Mouse (Mus musculus): ENCODE data around the gene Pim3. TPM values are rescaled to one million over a fixed set of nuclear protein-coding genes. Genes with fewer than 3 reads are reported as not detected.

The Pim3 gene
- total and polyA plus RNA-seq, 2 experiments from 2014 or later: 72.5 to 95.4 TPM

DNA sequence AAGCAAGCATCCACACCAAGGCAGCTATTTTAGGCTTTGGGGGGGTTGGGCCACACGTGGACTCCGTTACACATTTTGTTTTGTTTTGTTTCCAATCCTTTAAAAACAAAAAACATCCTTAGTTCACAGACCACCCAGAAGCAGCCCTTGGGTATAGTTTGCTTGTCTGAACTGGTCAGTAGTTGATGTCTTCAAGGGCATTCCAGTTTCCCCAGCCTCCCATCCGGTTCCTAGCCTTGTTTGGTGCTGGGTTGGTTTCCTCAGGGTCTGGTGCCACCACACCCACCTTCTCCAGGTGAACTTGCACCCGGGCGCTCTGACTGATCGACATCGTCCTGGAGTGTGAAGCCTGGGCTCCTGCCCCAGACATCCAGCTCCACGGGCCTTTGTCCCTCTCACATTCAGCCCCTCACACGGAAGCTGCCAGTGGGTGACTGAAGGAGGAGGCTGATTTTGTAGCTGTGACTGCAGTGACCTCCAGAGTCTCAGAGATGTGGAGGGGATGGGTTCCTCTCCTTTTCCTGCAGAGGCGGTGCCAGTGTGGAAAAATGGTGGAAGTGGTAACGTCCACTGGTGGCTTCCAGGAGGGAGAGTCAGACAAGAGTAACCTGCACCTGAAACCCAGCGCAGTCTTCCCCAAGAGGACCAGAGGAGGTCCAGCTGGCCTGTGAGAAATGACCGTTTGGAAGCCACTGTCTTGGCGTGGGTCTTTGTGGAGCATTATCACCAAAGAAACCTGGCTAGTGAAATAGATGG is 42.2 kb downstream of the Pim3 start:
- Histone ChIP-seq H3K4me2 (ENCODE audit: low read depth, low read length, poor library complexity, severe bottlenecking) (no peak overlapping the region), H3K36me3 (ENCODE audit: insufficient read depth, low read length) (no peaks in the 10 kb centered on the region), H3K9ac (replicated peaks; ENCODE audit: low read length, poor library complexity, severe bottlenecking) (no peak overlapping the region), H3K27ac (ENCODE audit: low read depth, low read length) (no peak overlapping the region), H3K4me1 (ENCODE audit: insufficient read depth, low read length) (no peaks in the 10 kb centered on the region), H3K27me3 (ENCODE audit: insufficient read depth, low read length) (no peaks in the 10 kb centered on the region), H3K9me3 (ENCODE audit: low read length) (no peaks in the 10 kb centered on the region), H3K4me3 (ENCODE audit: low read depth, low read length) (no peak overlapping the region)
- no peak for TF ChIP-seq CTCF (IDR thresholded peaks at IDR 0.05)
- ATAC-seq (ENCODE audit: low FRiP score): no peak
- 80% methylated on average over 14 of the region's 14 CpGs for WGBS
- no peak for DNase-seq (ENCODE audit: low spot score)

DNA sequence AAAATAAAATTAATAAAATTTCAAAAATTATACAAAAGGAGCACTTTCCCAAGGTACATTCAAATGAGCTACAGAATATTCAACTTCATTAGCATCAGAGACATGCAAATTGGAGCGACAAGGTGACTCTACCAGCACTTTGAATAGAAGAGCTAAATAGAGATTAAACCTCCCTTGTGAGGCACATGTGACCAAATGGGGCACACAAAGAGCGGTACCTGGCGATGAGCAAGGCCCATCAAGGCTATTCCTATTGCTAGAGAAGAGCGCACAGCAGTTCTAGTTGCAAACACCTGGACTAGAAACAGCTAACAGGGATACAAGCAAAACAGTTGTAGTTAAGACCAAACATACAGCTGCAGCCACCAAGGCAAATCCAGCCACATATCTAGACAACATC is 44.4 kb downstream of the Pim3 start:
- Histone ChIP-seq H3K9me3 (ENCODE audit: low read length) (no peaks in the 10 kb centered on the region), H3K9ac (replicated peaks; ENCODE audit: low read length, poor library complexity, severe bottlenecking) (no peak overlapping the region)
- 68% methylated on average over 4 of the region's 4 CpGs for WGBS

DNA sequence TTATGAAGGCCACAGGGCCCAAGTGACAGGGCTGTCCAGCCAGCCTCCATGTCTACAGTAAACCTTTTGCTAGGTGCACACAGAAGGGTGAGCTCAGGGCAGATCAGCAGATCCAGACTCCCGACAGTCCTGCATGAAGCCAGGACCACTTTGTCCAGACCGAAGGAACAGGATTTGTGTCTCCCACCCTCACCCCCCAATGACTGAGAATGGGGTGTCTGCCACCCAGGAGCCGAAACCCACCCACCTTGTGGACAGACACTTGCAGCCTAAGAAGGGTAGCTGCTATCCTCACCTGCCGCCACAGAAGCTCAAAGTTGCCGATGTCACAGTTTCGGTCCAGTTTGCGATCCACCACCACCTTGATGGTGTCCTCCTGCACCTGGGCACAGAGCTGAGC is 53.1 kb downstream of the Pim3 start:
- H3K4me2 ChIP-seq (ENCODE audit: low read depth, low read length, poor library complexity, severe bottlenecking): no peak overlapping the region
- H3K36me3 ChIP-seq (ENCODE audit: insufficient read depth, low read length): no peaks in the 10 kb centered on the region
- no peaks in the 10 kb centered on the region for H3K4me1 ChIP-seq (ENCODE audit: insufficient read depth, low read length)
- WGBS: 95% methylated on average over 7 of the region's 7 CpGs
- no peak overlapping the region for H3K9ac ChIP-seq (replicated peaks; ENCODE audit: low read length, poor library complexity, severe bottlenecking)
- TF ChIP-seq CTCF (IDR thresholded peaks at IDR 0.05): no peak
- H3K27me3 ChIP-seq (ENCODE audit: insufficient read depth, low read length): no peaks in the 10 kb centered on the region
- no peak for DNase-seq (ENCODE audit: low spot score)
- H3K4me3 ChIP-seq (ENCODE audit: low read depth, low read length): no peak overlapping the region
- no peak overlapping the region for H3K27ac ChIP-seq (ENCODE audit: low read depth, low read length)
- H3K9me3 ChIP-seq (ENCODE audit: low read length): no peaks in the 10 kb centered on the region
- ATAC-seq (ENCODE audit: low FRiP score): no peak

More for the DNA sequence above, 44.4 kb downstream of the Pim3 start:
- H3K36me3 ChIP-seq (ENCODE audit: insufficient read depth, low read length): no peaks in the 10 kb centered on the region
- no peak overlapping the region for H3K4me2 ChIP-seq (ENCODE audit: low read depth, low read length, poor library complexity, severe bottlenecking)
- no peak for DNase-seq (ENCODE audit: low spot score)
- no peak overlapping the region for H3K27ac ChIP-seq (ENCODE audit: low read depth, low read length)
- no peaks in the 10 kb centered on the region for H3K27me3 ChIP-seq (ENCODE audit: insufficient read depth, low read length)
- no peak for TF ChIP-seq CTCF (IDR thresholded peaks at IDR 0.05)
- H3K4me1 ChIP-seq (ENCODE audit: insufficient read depth, low read length): no peaks in the 10 kb centered on the region
- H3K4me3 ChIP-seq (ENCODE audit: low read depth, low read length): no peak overlapping the region
- no peak for ATAC-seq (ENCODE audit: low FRiP score)

Other genes starting within 250 kb of the Pim3 start
- 42.2 and 51.4 TPM in 2 replicates for gene Brd1, start 128.0 kb upstream of the Pim3 start, total RNA-seq (2014; rRNA removed)
- 9.7 and 11.7 TPM in 2 replicates for gene Brd1, start 128.0 kb upstream of the Pim3 start, polyA plus RNA-seq (2015; fragmentation: Nextera tagmentation; extraction: Ambion mirVana)
- 19.2 and 20.7 TPM in 2 replicates for gene Zbed4, start 110.5 kb upstream of the Pim3 start, total RNA-seq (2014; rRNA removed)
- gene Zbed4, start 110.5 kb upstream of the Pim3 start, polyA plus RNA-seq (2015; fragmentation: Nextera tagmentation; extraction: Ambion mirVana): 4.3 and 4.5 TPM in 2 replicates
- gene Alg12, start 42.9 kb upstream of the Pim3 start, total RNA-seq (2014; rRNA removed): 9.3 and 11.5 TPM in 2 replicates
- gene Alg12, start 42.9 kb upstream of the Pim3 start, polyA plus RNA-seq (2015; fragmentation: Nextera tagmentation; extraction: Ambion mirVana): 5.5 and 7.0 TPM in 2 replicates
- gene Creld2, start 42.5 kb upstream of the Pim3 start, total RNA-seq (2014; rRNA removed): 25.4 and 31.5 TPM in 2 replicates
- 38.2 and 41.7 TPM in 2 replicates for gene Creld2, start 42.5 kb upstream of the Pim3 start, polyA plus RNA-seq (2015; fragmentation: Nextera tagmentation; extraction: Ambion mirVana)
- gene Ttll8, start 92.2 kb downstream of the Pim3 start, total RNA-seq (2014; rRNA removed): 3.3 TPM in 1 of 2 replicates, not detected in the other
- gene Ttll8, start 92.2 kb downstream of the Pim3 start, polyA plus RNA-seq (2015; fragmentation: Nextera tagmentation; extraction: Ambion mirVana): 0.26 and 0.35 TPM in 2 replicates
- 46.6 and 60.0 TPM in 2 replicates for gene Mlc1, start 116.8 kb downstream of the Pim3 start, total RNA-seq (2014; rRNA removed)
- gene Mlc1, start 116.8 kb downstream of the Pim3 start, polyA plus RNA-seq (2015; fragmentation: Nextera tagmentation; extraction: Ambion mirVana): 46.7 and 46.8 TPM in 2 replicates
- 0.22 TPM in 1 of 2 replicates, not detected in the other for gene Mov10l1, start 120.7 kb downstream of the Pim3 start, total RNA-seq (2014; rRNA removed)
- not detected in 2 replicates for gene Mov10l1, start 120.7 kb downstream of the Pim3 start, polyA plus RNA-seq (2015; fragmentation: Nextera tagmentation; extraction: Ambion mirVana)
- gene Panx2, start 197.5 kb downstream of the Pim3 start, total RNA-seq (2014; rRNA removed): 14.4 and 16.4 TPM in 2 replicates
- 9.3 and 13.3 TPM in 2 replicates for gene Panx2, start 197.5 kb downstream of the Pim3 start, polyA plus RNA-seq (2015; fragmentation: Nextera tagmentation; extraction: Ambion mirVana)
- 32.9 and 48.6 TPM in 2 replicates for gene Trabd, start 212.9 kb downstream of the Pim3 start, total RNA-seq (2014; rRNA removed)
- 21.6 and 23.6 TPM in 2 replicates for gene Trabd, start 212.9 kb downstream of the Pim3 start, polyA plus RNA-seq (2015; fragmentation: Nextera tagmentation; extraction: Ambion mirVana)
- gene Selenoo, start 226.9 kb downstream of the Pim3 start, total RNA-seq (2014; rRNA removed): 42.3 and 50.0 TPM in 2 replicates
- 19.0 and 19.4 TPM in 2 replicates for gene Selenoo, start 226.9 kb downstream of the Pim3 start, polyA plus RNA-seq (2015; fragmentation: Nextera tagmentation; extraction: Ambion mirVana)

Measured in midbrain, postnatal 0 days (tissue).